ENCODE assay signal across 10 mouse cellular contexts in the genomic region with DNA sequence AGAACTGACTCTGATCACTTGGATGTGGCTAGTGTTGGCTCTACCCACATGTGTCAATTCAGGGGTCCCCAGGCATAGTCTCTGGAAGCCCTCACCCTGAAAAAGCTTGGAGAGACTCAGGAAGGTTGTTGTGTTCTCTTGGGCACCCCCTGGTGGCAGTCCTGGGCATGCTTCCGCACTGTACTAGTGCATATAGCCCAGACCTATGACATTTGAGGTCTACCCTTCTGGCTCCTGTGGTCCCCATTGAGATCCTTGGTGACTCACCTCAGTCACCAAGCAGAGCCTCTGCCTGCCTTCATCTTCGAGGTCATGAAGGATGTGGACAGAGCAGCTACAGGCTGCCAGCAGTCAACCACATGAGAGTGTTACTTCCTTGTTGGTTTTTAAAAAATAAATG. TPM values are rescaled to one million over a fixed set of nuclear protein-coding genes. Genes with fewer than 3 reads are reported as not detected.
DNase-seq lines count a peak whose midpoint lies in the region; ATAC-seq and TF ChIP-seq lines count a peak whose summit lies in the region.
"Had no signal": no experiment of that assay in that cellular context is flagged by ENCODE, and none has a peak within 500 bp of the region (broad histone marks: within the 10 kb centered on the region; RNA-seq: fewer than 3 reads in every experiment).

No protein-coding gene starts in this region.

- no peak for TF ChIP-seq EP300 in liver, embryonic 14.5 days (IDR thresholded peaks at IDR 0.05; ENCODE audit: low read depth)

- no peak overlapping the region for H3K4me2 ChIP-seq in hindbrain, embryonic 11.5 days (replicated peaks; ENCODE audit: low read depth, low read length)
- no peak overlapping the region for H3K4me2 ChIP-seq in hindbrain, embryonic 13.5 days
- H3K4me2 ChIP-seq in liver, embryonic 14.5 days (ENCODE audit: low read depth): no peak overlapping the region
- H3K4me2 ChIP-seq: neural tube, embryonic 13.5 days had no signal

- H3K36me3 ChIP-seq in hindbrain, embryonic 11.5 days (ENCODE audit: control insufficient read depth, insufficient read depth, low read length): no peaks in the 10 kb centered on the region
- H3K36me3 ChIP-seq in hindbrain, embryonic 13.5 days: peaks cover 44% of the 10 kb centered on the region
- H3K36me3 ChIP-seq in liver, embryonic 14.5 days (replicated peaks; ENCODE audit: control insufficient read depth, insufficient read depth, low read depth): no peaks in the 10 kb centered on the region

- ATAC-seq in hindbrain, embryonic 11.5 days (ENCODE audit: low FRiP score): no peak
- no peak for ATAC-seq in hindbrain, embryonic 13.5 days (ENCODE audit: low FRiP score)
- 0 out of 2 replicates have a peak, but pooled peaks have one; percentile 16 for ATAC-seq in common myeloid progenitor, adult 5-6 weeks (replicated peaks; ENCODE audit: low read depth, poor library complexity, severe bottlenecking)
- no peak for ATAC-seq in liver, embryonic 14.5 days (ENCODE audit: insufficient read depth)

- WGBS in hindbrain, embryonic 11.5 days: 88% methylated on average over 2 of the region's 2 CpGs
- 78% methylated on average over 2 of the region's 2 CpGs for WGBS in hindbrain, embryonic 13.5 days
- WGBS in liver, embryonic 14.5 days (ENCODE audit: insufficient replicate concordance): 53% methylated on average over 2 of the region's 2 CpGs

- no peaks in the 10 kb centered on the region for H3K9me3 ChIP-seq in hindbrain, embryonic 11.5 days (ENCODE audit: control insufficient read depth, low read length)
- H3K9me3 ChIP-seq in hindbrain, embryonic 13.5 days: no peaks in the 10 kb centered on the region
- H3K9me3 ChIP-seq in liver, embryonic 14.5 days (ENCODE audit: control insufficient read depth, low read length): no peaks in the 10 kb centered on the region
- H3K9me3 ChIP-seq: neural tube, embryonic 13.5 days had no signal

- peaks cover 4% of the 10 kb centered on the region for H3K4me1 ChIP-seq in hindbrain, embryonic 11.5 days (replicated peaks; ENCODE audit: control insufficient read depth, insufficient read depth, low read length)
- H3K4me1 ChIP-seq in hindbrain, embryonic 13.5 days (replicated peaks): peaks cover 12% of the 10 kb centered on the region
- peaks cover 3 to 10% of the 10 kb centered on the region in 2 experiments; a peak in 3 of 4 replicates for H3K4me1 ChIP-seq in liver, embryonic 14.5 days (replicated peaks; ENCODE audit: control insufficient read depth in 2 of 2, insufficient read depth in 2 of 2, low read length in 1 of 2)

- H3K9ac ChIP-seq in hindbrain, embryonic 11.5 days (ENCODE audit: low read depth, low read length): no peak overlapping the region
- H3K9ac ChIP-seq in hindbrain, embryonic 13.5 days: no peak overlapping the region
- no peak overlapping the region for H3K9ac ChIP-seq in liver, embryonic 14.5 days (replicated peaks)
- H3K9ac ChIP-seq: neural tube, embryonic 13.5 days had no signal

- H3K4me3 ChIP-seq in hindbrain, embryonic 11.5 days (ENCODE audit: low read depth, low read length): no peak overlapping the region
- H3K4me3 ChIP-seq in hindbrain, embryonic 13.5 days: no peak overlapping the region
- no peak overlapping the region for H3K4me3 ChIP-seq in liver, embryonic 14.5 days (ENCODE audit: insufficient read depth in 1 of 2, low read depth in 2 of 2, low read length in 2 of 2)
- H3K4me3 ChIP-seq: neural tube, embryonic 13.5 days had no signal

- H3K27me3 ChIP-seq in hindbrain, embryonic 11.5 days (ENCODE audit: control insufficient read depth, insufficient read depth, low read length): no peaks in the 10 kb centered on the region
- no peaks in the 10 kb centered on the region for H3K27me3 ChIP-seq in hindbrain, embryonic 13.5 days
- no peaks in the 10 kb centered on the region for H3K27me3 ChIP-seq in liver, embryonic 14.5 days (ENCODE audit: control insufficient read depth, insufficient read depth, low read length)
- H3K27me3 ChIP-seq: neural tube, embryonic 13.5 days had no signal

- H3K27ac ChIP-seq in hindbrain, embryonic 11.5 days (ENCODE audit: low read depth, low read length): no peak overlapping the region
- H3K27ac ChIP-seq in hindbrain, embryonic 13.5 days: no peak overlapping the region
- no peak overlapping the region for H3K27ac ChIP-seq in liver, embryonic 14.5 days
- H3K27ac ChIP-seq: neural tube, embryonic 13.5 days had no signal

- TF ChIP-seq CTCF in liver, embryonic 14.5 days (IDR thresholded peaks at IDR 0.05; ENCODE audit: low read depth): peak; percentile 80

- peak; percentile 64 for DNase-seq in hindbrain, embryonic 11.5 days (ENCODE audit: low spot score)
- DNase-seq in spleen, postnatal 4 days (ENCODE audit: low spot score in 2 of 2): peak; percentile 54 to 82
- no peak for DNase-seq in spleen, adult 18-20 months
- DNase-seq in liver, embryonic 14.5 days (ENCODE audit: low read depth in 3 of 3, low spot score in 3 of 3): no peak
- DNase-seq in thymus, postnatal 4 days: peak; percentile 86
- no peak for DNase-seq in ovary, postnatal 14 days (ENCODE audit: low spot score)

RNA-seq across cellular contexts. Expression of a gene that starts 5.1 kb away (rescaled TPM):
- polyA plus RNA-seq in hindbrain, embryonic 11.5 days (2014; fragmentation: Nextera tagmentation; extraction: Ambion mirVana): 228 TPM in 2 replicates
- polyA plus RNA-seq in hindbrain, embryonic 13.5 days (2015; fragmentation: Nextera tagmentation; extraction: Ambion mirVana): 197 and 204 TPM in 2 replicates
- 116 and 131 TPM in 2 replicates for total RNA-seq in common myeloid progenitor, adult 5-6 weeks (2017)
- polyA plus RNA-seq in liver, embryonic 14.5 days (2012; rRNA removed): 45.6 and 58.5 TPM in 2 replicates
- polyA plus RNA-seq in liver, embryonic 14.5 days (2014; fragmentation: Nextera tagmentation; extraction: Ambion mirVana): 104 and 105 TPM in 2 replicates

RNA-seq across cellular contexts. Expression of a gene that starts 10.6 kb away (rescaled TPM):
- 3.3 and 3.6 TPM in 2 replicates for polyA plus RNA-seq in hindbrain, embryonic 11.5 days (2014; fragmentation: Nextera tagmentation; extraction: Ambion mirVana)
- 6.9 and 8.2 TPM in 2 replicates for polyA plus RNA-seq in hindbrain, embryonic 13.5 days (2015; fragmentation: Nextera tagmentation; extraction: Ambion mirVana)
- 0.97 and 2.3 TPM in 2 replicates for total RNA-seq in common myeloid progenitor, adult 5-6 weeks (2017)
- 1.1 TPM in 2 replicates for polyA plus RNA-seq in liver, embryonic 14.5 days (2012; rRNA removed)
- polyA plus RNA-seq in liver, embryonic 14.5 days (2014; fragmentation: Nextera tagmentation; extraction: Ambion mirVana): 0.56 and 0.99 TPM in 2 replicates

RNA-seq across cellular contexts. Expression of a gene that starts 18.2 kb away (rescaled TPM):
- 13.7 and 18.2 TPM in 2 replicates for polyA plus RNA-seq in hindbrain, embryonic 11.5 days (2014; fragmentation: Nextera tagmentation; extraction: Ambion mirVana)
- polyA plus RNA-seq in hindbrain, embryonic 13.5 days (2015; fragmentation: Nextera tagmentation; extraction: Ambion mirVana): 78.5 and 81.9 TPM in 2 replicates
- total RNA-seq in common myeloid progenitor, adult 5-6 weeks (2017): 6.8 and 9.5 TPM in 2 replicates
- 1.9 and 2.4 TPM in 2 replicates for polyA plus RNA-seq in liver, embryonic 14.5 days (2012; rRNA removed)
- 0.28 and 0.71 TPM in 2 replicates for polyA plus RNA-seq in liver, embryonic 14.5 days (2014; fragmentation: Nextera tagmentation; extraction: Ambion mirVana)

RNA-seq across cellular contexts. Expression of a gene that starts 20.5 kb away (rescaled TPM):
- polyA plus RNA-seq in hindbrain, embryonic 11.5 days (2014; fragmentation: Nextera tagmentation; extraction: Ambion mirVana): not detected in 2 replicates
- not detected in 2 replicates for polyA plus RNA-seq in hindbrain, embryonic 13.5 days (2015; fragmentation: Nextera tagmentation; extraction: Ambion mirVana)
- not detected in 2 replicates for total RNA-seq in common myeloid progenitor, adult 5-6 weeks (2017)
- polyA plus RNA-seq in liver, embryonic 14.5 days (2012; rRNA removed): not detected in 2 replicates
- polyA plus RNA-seq in liver, embryonic 14.5 days (2014; fragmentation: Nextera tagmentation; extraction: Ambion mirVana): 0.06 TPM in 2 replicates
- polyA plus RNA-seq: intestine, embryonic 14.5 days; neural tube, embryonic 13.5 days had no signal

RNA-seq across cellular contexts. Expression of a gene that starts 23.9 kb away (rescaled TPM):
- polyA plus RNA-seq in hindbrain, embryonic 11.5 days (2014; fragmentation: Nextera tagmentation; extraction: Ambion mirVana): 41.3 and 42.5 TPM in 2 replicates
- polyA plus RNA-seq in hindbrain, embryonic 13.5 days (2015; fragmentation: Nextera tagmentation; extraction: Ambion mirVana): 57.5 and 63.2 TPM in 2 replicates
- total RNA-seq in common myeloid progenitor, adult 5-6 weeks (2017): 64.6 and 75.2 TPM in 2 replicates
- 30.9 and 31.4 TPM in 2 replicates for polyA plus RNA-seq in liver, embryonic 14.5 days (2012; rRNA removed)
- 20.5 and 20.7 TPM in 2 replicates for polyA plus RNA-seq in liver, embryonic 14.5 days (2014; fragmentation: Nextera tagmentation; extraction: Ambion mirVana)

Comparison
In these comparisons a context has a peak if more than half of its experiments do, and no peak if none do; other contexts are left out.
1. DNase-seq: peak in hindbrain, embryonic 11.5 days (single experiment), spleen, postnatal 4 days (2 of 2) and thymus, postnatal 4 days (single experiment); none in spleen, adult 18-20 months (0 of 2), liver, embryonic 14.5 days (0 of 3) and ovary, postnatal 14 days (single experiment).